Mouse (Mus musculus): ENCODE measurements at regions not wholly inside any gene's neighbourhood (a gene's known extent, or its start where the extent isn't known, plus 50 kb on each side); places are given as distances from the start of the nearest gene placed in this dataset.

- DNase-seq: no peak
Observed at GRCm38 (mm10) chr9:111822094-111822493, 131.9 kb upstream of the Stac start.

- no peak for DNase-seq
Observed at GRCm38 (mm10) chr9:111817461-111817860, 127.3 kb upstream of the Stac start.

GRCm38 (mm10) chr9:111804931-111805330 lies 114.8 kb upstream of the Stac start:
- peak; percentile 12 for DNase-seq

GRCm38 (mm10) chr9:111801381-111801780 lies 111.2 kb upstream of the Stac start:
- DNase-seq: no peak

DNA sequence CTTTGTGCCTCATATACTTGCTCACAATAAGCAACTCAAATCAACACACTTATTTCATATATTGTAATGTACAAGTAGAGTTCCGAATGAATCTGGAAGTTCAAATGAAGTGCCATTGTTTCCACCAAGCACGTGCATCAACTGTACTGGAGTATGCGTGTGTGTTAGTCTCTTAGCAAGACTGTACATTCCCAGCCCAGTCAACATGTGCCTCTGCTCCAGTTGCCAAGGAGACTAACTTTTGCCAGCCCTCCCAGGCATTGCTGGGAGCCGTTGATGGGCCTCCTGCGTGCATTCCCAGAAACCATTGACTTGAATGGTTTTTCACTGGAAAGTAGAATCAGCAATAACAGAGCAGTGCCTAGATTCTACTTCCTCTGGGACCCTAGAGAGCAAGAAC lies 110.7 kb upstream of the Stac start:
- no peak for DNase-seq

- no peak for DNase-seq
Observed at GRCm38 (mm10) chr9:111778981-111779380, 88.8 kb upstream of the Stac start.

DNA sequence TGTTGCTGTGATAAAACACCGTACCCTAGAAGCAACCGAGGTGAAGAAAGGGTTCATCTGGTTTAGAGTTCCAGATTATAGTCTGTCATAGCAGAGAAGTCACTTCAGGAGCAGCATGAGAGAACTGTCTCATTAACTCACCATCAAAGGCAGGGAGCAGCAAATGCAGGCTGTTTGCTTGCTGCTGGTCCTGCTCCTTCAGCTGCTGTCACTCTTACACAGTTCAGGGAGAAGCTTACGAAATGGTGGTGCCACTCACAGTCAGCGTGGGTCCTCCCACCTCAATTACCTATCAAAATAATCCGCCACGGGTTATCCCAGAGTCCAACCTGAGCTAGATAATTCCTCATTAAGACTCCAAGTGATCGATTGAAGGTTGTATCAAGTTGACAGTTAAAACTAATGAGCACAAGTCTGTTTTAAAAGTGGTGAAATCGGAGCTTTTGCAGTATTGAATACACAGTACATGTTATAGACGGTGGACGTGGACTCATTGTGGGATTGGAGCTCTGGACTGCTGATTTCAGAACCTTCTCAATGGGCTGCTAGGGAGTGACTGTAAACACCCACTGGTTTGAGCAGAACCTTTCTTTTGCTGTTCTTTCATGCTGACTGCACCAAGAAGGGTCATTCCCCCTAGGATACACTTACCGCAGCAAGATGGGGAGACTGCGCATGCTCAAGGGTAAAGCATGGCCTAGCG lies 87.4 kb upstream of the Stac start:
- no peak for DNase-seq

GRCm38 (mm10) chr9:111774229-111774628 lies 84.1 kb upstream of the Stac start:
- no peak for DNase-seq

GRCm38 (mm10) chr9:111762653-111763468 lies 72.7 kb upstream of the Stac start:
- no peak for DNase-seq

- no peak for DNase-seq
Observed at GRCm38 (mm10) chr9:111755235-111755634, 65.1 kb upstream of the Stac start.

GRCm38 (mm10) chr9:111746151-111746550 lies 56.0 kb upstream of the Stac start:
- DNase-seq: no peak

GRCm38 (mm10) chr9:111745206-111745605 lies 55.1 kb upstream of the Stac start:
- no peak for DNase-seq
